Mouse (Mus musculus): ENCODE measurements around the gene Twist2. TPM values are rescaled to one million over a fixed set of nuclear protein-coding genes. Genes with fewer than 3 reads are reported as not detected.
A peak's percentile ranks its signal among the peaks of the same experiment; 100 is the strongest.

Gene Twist2
- 1 to 10 TPM in 1 of 2 experiments, under 1 TPM in 1; 0.97 to 1.6 TPM for total RNA-seq (2021)
- long read RNA-seq, partial matches to known transcripts = 0 of 1 reads
- long read RNA-seq, other reads (novel, unspliced or antisense) = 0 of 1 reads

DNA sequence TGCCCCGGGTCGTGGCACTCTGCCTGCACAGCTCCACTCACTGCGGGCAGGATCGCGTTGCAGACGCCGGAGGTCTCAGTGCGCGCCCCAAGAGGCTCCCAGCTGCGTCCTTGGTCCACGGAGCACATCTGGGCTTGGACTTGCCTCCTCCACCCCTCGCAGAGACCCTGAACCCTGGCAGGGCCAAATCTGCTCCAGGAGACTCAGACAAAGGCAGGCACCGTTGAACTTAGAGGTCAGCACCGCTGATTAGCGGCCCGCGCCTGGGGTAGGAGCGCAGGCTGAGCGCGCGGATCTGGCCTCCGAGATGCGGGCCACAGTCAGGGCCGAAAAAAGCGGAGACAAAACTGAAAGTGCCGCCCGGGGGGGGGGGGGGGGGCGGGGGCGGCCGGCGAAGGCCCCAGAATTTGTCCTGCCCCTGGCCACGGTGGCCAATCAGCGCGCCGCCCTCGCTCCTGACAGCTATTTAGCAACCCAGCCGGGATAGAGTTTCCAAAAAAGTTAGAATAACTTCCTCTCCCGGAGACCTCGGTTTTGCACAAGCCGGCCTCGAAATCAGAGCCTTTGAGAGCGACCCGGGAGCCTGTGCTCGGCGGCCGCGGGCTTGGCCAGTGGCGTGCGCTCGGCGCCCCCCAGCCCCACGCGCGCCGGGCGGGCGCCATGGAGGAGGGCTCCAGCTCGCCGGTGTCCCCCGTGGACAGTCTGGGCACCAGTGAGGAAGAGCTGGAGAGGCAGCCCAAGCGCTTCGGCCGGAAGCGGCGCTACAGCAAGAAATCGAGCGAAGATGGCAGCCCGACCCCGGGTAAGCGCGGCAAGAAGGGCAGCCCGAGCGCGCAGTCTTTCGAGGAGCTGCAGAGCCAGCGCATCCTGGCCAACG is at the start of gene Twist2:
Gene Twist2 (plus strand): TSS at position 495 of the 877 bp plus-strand sequence.
- no peak for DNase-seq (ENCODE audit: low spot score in 2 of 2)

- DNase-seq (ENCODE audit: low spot score in 2 of 2) = peak in 1 of 2 experiments; percentile 38
Observed at GRCm38 (mm10) chr1:91752931-91753330, 48.3 kb upstream of the Twist2 start.

- DNase-seq (ENCODE audit: low spot score in 2 of 2) = peak; percentile 58 to 72
Observed at GRCm38 (mm10) chr1:91755102-91755501, 46.2 kb upstream of the Twist2 start.

- no peak for DNase-seq (ENCODE audit: low spot score in 2 of 2)
Observed at GRCm38 (mm10) chr1:91757292-91757691, 44.0 kb upstream of the Twist2 start.

DNA sequence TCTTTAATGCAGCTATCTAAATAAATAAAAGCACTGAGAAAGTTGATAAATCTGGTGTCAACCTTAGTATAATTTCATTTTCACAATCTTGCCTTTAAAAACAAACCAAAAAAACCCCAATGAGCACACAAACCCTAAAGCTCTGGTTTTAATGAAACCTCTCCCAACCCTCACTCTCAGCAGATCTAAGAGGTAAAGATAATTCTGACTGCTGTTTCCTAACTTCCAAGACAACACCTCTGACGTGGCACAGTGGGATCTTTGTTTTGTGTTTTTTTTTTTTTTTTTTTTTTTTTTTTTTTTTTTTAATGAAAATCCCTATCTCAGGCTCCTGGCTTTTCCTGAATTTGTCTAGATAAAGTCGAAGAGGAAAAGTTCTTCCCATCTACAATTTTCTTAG is 43.1 kb upstream of the Twist2 start:
- no peak for DNase-seq (ENCODE audit: low spot score in 2 of 2)

GRCm38 (mm10) chr1:91758600-91759515 is 42.4 kb upstream of the Twist2 start:
- DNase-seq (ENCODE audit: low spot score in 2 of 2) = no peak

- peak in 1 of 2 experiments; percentile 24 for DNase-seq (ENCODE audit: low spot score in 2 of 2)
Observed at GRCm38 (mm10) chr1:91760140-91760986, 40.9 kb upstream of the Twist2 start.

DNA sequence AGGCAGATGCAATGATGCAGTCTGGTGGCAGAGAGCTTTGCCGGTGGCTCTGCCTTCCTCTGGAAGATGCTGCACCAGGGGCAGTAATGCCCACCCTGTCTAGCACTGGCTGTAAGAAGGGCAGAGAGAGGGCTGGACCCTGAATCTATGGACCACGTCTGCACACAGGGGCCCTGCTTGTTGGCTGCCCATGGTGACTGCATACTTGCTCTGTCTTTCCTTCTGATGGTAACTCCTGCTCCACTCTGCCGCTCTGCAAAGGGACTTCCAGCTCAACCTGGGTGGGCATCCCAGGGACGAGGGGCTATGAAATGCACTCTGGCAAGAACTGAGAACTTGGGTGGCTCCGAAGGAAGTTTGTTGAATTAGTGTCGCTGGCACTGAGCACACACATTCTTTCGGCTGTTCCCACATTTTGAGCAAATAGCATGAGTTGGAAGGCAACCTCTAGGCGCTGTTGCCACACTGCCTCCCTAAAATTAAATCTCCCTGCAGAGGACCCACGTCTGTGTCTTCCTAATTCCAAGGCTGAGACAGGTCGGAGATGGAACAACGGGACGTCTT is 38.7 kb upstream of the Twist2 start:
- DNase-seq (ENCODE audit: low spot score in 2 of 2) = no peak

GRCm38 (mm10) chr1:91770221-91770624 is 31.0 kb upstream of the Twist2 start:
- no peak for DNase-seq (ENCODE audit: low spot score in 2 of 2)

DNA sequence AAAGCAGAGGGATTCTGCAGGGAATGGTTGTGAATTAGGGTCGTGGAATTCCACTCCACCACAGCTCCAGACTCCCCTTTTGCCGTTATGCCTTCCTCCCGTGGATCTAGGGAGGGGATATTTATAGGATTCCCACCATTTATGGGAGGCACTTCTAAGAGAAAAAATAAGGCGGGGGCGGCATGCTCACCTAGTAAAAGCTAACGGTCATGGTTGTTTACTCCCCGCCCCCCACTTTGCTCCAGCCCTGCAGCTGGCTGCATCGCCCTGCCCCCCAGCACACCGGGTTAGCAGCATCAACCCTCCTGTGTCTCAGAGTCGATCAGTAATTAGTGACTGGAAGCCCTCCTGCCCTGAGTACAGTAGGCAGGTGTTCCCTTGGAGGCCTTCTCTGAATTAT is 30.6 kb upstream of the Twist2 start:
- no peak for DNase-seq (ENCODE audit: low spot score in 2 of 2)

GRCm38 (mm10) chr1:91776928-91777327 is 24.3 kb upstream of the Twist2 start:
- DNase-seq (ENCODE audit: low spot score in 2 of 2) = no peak

DNA sequence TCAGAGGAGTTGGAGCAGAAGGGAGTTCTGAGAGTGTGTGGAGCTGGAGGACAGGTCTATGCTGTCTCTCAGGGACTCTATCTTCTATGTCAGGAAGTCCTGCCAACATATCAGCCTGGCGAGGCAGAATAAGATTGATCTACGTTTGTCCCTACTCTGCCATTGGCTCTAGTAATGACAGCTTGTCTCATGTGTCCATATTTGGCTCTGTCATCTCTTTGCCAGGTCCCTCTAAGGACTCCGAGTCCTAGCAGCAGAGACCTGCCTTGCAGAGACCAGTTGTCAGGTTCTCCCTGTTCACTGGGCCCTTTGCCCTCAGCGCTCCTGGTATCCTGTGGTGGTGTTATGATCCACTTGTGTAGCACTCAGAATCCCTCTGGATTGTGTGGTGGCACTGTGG is 21.4 kb upstream of the Twist2 start:
- DNase-seq (ENCODE audit: low spot score in 2 of 2) = no peak

DNA sequence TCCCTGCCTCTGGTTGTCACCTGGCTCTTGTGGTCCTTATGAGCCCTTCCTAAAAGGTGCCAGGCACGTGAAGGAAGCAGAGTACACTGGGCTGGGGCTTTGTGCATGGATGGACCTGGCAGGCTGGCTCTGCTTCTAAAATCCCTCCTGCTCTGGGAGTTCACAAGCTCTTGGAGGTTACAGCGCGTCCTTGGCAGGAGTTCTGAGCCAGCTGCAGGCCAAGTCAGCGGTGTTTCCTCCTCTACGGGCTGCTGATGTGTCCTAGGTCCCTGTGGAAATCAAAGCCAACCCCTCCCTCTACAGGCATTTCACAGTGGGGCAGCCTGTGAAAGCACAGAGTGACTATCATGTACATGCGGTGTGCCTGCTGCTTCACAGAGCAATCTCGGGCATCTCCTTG is 20.1 kb upstream of the Twist2 start:
- no peak for DNase-seq (ENCODE audit: low spot score in 2 of 2)

- DNase-seq (ENCODE audit: low spot score in 2 of 2) = no peak
Observed at GRCm38 (mm10) chr1:91784162-91784561, 17.1 kb upstream of the Twist2 start.

DNA sequence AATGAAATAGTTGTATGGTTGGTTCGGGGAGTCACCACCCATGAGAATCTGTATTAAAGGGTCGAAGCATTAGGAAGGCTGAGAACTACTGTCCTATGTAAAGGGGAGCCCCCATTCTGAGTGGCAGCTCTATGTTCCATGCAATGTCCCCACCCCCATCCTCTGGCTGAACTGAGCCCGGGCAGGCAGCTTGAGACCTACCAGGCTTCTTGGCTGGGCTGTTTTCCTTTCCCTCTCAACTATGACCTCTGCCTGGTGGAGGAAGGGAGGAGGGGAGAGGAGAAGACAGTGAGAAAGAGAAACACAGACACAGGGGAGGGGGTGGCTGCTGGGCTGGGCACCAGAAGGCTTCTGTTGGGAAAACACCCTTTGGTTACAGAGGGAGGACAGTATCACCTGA is 1.9 kb upstream of the Twist2 start:
- DNase-seq (ENCODE audit: low spot score in 2 of 2) = no peak

- no peak for DNase-seq (ENCODE audit: low spot score in 2 of 2)
Observed at GRCm38 (mm10) chr1:91800348-91800747, 913 bp upstream of the Twist2 start.

GRCm38 (mm10) chr1:91801844-91802366 is 644 bp downstream of the Twist2 start:
- peak in 1 of 2 experiments; percentile 20 for DNase-seq (ENCODE audit: low spot score in 2 of 2)

GRCm38 (mm10) chr1:91802406-91803121 is 1.3 kb downstream of the Twist2 start:
- no peak for DNase-seq (ENCODE audit: low spot score in 2 of 2)

DNA sequence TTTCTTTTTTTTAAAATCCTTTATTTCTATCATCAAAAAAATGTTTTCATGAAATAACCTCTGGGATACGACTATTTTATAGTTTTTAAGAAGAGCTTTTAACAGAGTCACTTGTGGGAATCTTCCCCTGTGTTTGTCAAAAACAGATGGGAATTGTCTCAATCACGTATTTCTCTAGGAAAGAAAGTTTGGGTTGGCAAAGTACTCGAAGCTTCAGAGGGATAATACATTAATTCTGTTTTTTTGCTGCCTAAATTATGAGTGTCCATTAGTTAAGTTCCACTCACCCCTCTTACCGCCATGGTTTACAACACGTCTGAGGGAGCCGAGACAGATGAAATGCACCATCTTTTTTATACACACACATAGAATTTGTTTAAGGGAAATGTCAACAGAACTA is 2.2 kb downstream of the Twist2 start:
- no peak for DNase-seq (ENCODE audit: low spot score in 2 of 2)

DNA sequence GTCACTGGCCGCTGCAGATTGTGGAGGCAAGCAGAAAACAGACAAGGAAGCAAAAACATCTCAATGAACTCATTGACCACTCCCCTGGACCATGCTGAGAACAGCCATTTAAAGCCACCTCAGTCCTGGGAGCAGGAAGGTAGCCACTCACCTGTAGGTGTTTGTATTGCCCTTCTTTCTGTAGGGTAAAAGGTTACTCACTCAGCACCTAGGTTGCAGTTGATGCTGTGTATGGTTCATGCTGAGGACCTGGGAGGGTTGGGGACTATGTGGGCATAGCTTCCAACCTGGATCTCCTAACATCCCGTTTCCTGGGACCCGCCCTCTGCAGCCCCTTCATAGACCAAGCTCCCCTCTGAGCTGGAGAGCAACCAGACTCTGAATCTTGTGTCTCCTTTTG is 14.8 kb downstream of the Twist2 start:
- DNase-seq (ENCODE audit: low spot score in 2 of 2) = no peak
